In genomic region chr2:61492043-61492743, GRCm38 (mm10) we compare ENCODE assay signal across 9 mouse cellular contexts.
DNase-seq lines count a peak whose midpoint lies in the region; ATAC-seq and TF ChIP-seq lines count a peak whose summit lies in the region.
"Had no signal": no experiment of that assay in that cellular context is flagged by ENCODE, and none has a peak within 500 bp of the region (broad histone marks: within the 10 kb centered on the region; RNA-seq: fewer than 3 reads in every experiment).

No protein-coding gene starts in this region.

- 64% methylated on average over 6 of the region's 6 CpGs for WGBS in midbrain, embryonic 12.5 days
- 66% methylated on average over 6 of the region's 6 CpGs for WGBS in midbrain, embryonic 14.5 days
- WGBS in embryonic facial prominence, embryonic 10.5 days: 61% methylated on average over 6 of the region's 6 CpGs
- 44% methylated on average over 6 of the region's 6 CpGs for WGBS in thymus, adult 2 months

- H3K9ac ChIP-seq in midbrain, embryonic 12.5 days (replicated peaks): no peak overlapping the region
- H3K9ac ChIP-seq in midbrain, embryonic 14.5 days (replicated peaks; ENCODE audit: low read length): no peak overlapping the region
- H3K9ac ChIP-seq: stomach, embryonic 15.5 days had no signal

- 0 out of 2 replicates have a peak, but pooled peaks have one; percentile 31 for ATAC-seq in midbrain, embryonic 12.5 days (ENCODE audit: low FRiP score, low read depth)
- ATAC-seq in midbrain, embryonic 14.5 days (ENCODE audit: low FRiP score, low TSS enrichment): no peak

- H3K27ac ChIP-seq in midbrain, embryonic 12.5 days (replicated peaks): no peak overlapping the region
- no peak overlapping the region for H3K27ac ChIP-seq in midbrain, embryonic 14.5 days (replicated peaks; ENCODE audit: low read depth, low read length)
- H3K27ac ChIP-seq in embryonic facial prominence, embryonic 10.5 days (replicated peaks): no peak overlapping the region
- no peak overlapping the region for H3K27ac ChIP-seq in thymus, adult 2 months (ENCODE audit: control insufficient read depth, insufficient read depth, low read length)
- H3K27ac ChIP-seq: stomach, embryonic 15.5 days had no signal

- no peaks in the 10 kb centered on the region for H3K4me1 ChIP-seq in midbrain, embryonic 12.5 days
- H3K4me1 ChIP-seq in midbrain, embryonic 14.5 days (ENCODE audit: control insufficient read depth, insufficient read depth, low read length): no peaks in the 10 kb centered on the region
- H3K4me1 ChIP-seq in embryonic facial prominence, embryonic 10.5 days: no peaks in the 10 kb centered on the region
- H3K4me1 ChIP-seq in thymus, adult 2 months (replicated peaks; ENCODE audit: control insufficient read depth, insufficient read depth, low read length): peaks cover 15% of the 10 kb centered on the region
- H3K4me1 ChIP-seq: stomach, embryonic 15.5 days had no signal

- no peaks in the 10 kb centered on the region for H3K36me3 ChIP-seq in midbrain, embryonic 12.5 days
- no peaks in the 10 kb centered on the region for H3K36me3 ChIP-seq in midbrain, embryonic 14.5 days (ENCODE audit: control insufficient read depth, insufficient read depth, low read length)
- H3K36me3 ChIP-seq in embryonic facial prominence, embryonic 10.5 days (replicated peaks): no peaks in the 10 kb centered on the region
- no peaks in the 10 kb centered on the region for H3K36me3 ChIP-seq in thymus, adult 2 months (ENCODE audit: control insufficient read depth, insufficient read depth, low read length)
- H3K36me3 ChIP-seq: stomach, embryonic 15.5 days had no signal

- no peak for TF ChIP-seq POLR2A in thymus, adult 2 months (IDR thresholded peaks at IDR 0.05; ENCODE audit: control insufficient read depth, extremely low read depth, insufficient read depth, low read length, poor library complexity)

- DNase-seq in cerebellum, postnatal 10 days: peak; percentile 41 to 50
- DNase-seq in cerebellum, adult 11 months: no peak
- no peak for DNase-seq in midbrain, embryonic 14.5 days
- DNase-seq in embryonic facial prominence, embryonic 10.5 days (ENCODE audit: low spot score): peak; percentile 35
- DNase-seq in lung, postnatal 10 days: peak; percentile 45
- DNase-seq in thymus, adult 2 months: peak; percentile 77
- DNase-seq in left cerebral cortex, postnatal 10 days (ENCODE audit: extremely low spot score in 1 of 2, low spot score in 2 of 2): no peak

- H3K4me2 ChIP-seq in midbrain, embryonic 12.5 days (replicated peaks): no peak overlapping the region
- no peak overlapping the region for H3K4me2 ChIP-seq in midbrain, embryonic 14.5 days (ENCODE audit: low read length)
- H3K4me2 ChIP-seq: stomach, embryonic 15.5 days had no signal

- intact Hi-C loops in left cerebral cortex, postnatal 10 days (cut with DNase I): no loop called here

- no peaks in the 10 kb centered on the region for H3K9me3 ChIP-seq in midbrain, embryonic 12.5 days
- H3K9me3 ChIP-seq in midbrain, embryonic 14.5 days (ENCODE audit: control insufficient read depth, low read length): no peaks in the 10 kb centered on the region
- no peaks in the 10 kb centered on the region for H3K9me3 ChIP-seq in embryonic facial prominence, embryonic 10.5 days
- H3K9me3 ChIP-seq: stomach, embryonic 15.5 days had no signal

- no peak overlapping the region for H3K4me3 ChIP-seq in midbrain, embryonic 12.5 days
- no peak overlapping the region for H3K4me3 ChIP-seq in midbrain, embryonic 14.5 days (replicated peaks; ENCODE audit: low read depth, low read length)
- no peak overlapping the region for H3K4me3 ChIP-seq in embryonic facial prominence, embryonic 10.5 days
- H3K4me3 ChIP-seq in thymus, adult 2 months (ENCODE audit: control insufficient read depth, insufficient read depth, low read length): no peak overlapping the region
- H3K4me3 ChIP-seq: stomach, embryonic 15.5 days had no signal

- peak; percentile 83; the same call in 1 of the 2 replicates for TF ChIP-seq CTCF in thymus, adult 2 months (IDR thresholded peaks at IDR 0.05; ENCODE audit: borderline replicate concordance, control insufficient read depth, extremely low read depth, insufficient read depth, low read length, poor library complexity)

- 0 out of 2 replicates have a peak, but pooled peaks cover 5% of the 10 kb centered on the region for H3K27me3 ChIP-seq in midbrain, embryonic 12.5 days
- no peaks in the 10 kb centered on the region for H3K27me3 ChIP-seq in midbrain, embryonic 14.5 days (ENCODE audit: control insufficient read depth, insufficient read depth, low read length)
- no peaks in the 10 kb centered on the region for H3K27me3 ChIP-seq in embryonic facial prominence, embryonic 10.5 days (replicated peaks; ENCODE audit: low read depth, poor library complexity, severe bottlenecking)
- no peaks in the 10 kb centered on the region for H3K27me3 ChIP-seq in thymus, adult 2 months (ENCODE audit: control insufficient read depth, insufficient read depth, low read length)
- H3K27me3 ChIP-seq: stomach, embryonic 15.5 days had no signal

Comparison
In these comparisons a context has a peak if more than half of its experiments do, and no peak if none do; other contexts are left out.
1. DNase-seq: peak in cerebellum, postnatal 10 days (2 of 2), embryonic facial prominence, embryonic 10.5 days (single experiment), lung, postnatal 10 days (single experiment) and thymus, adult 2 months (single experiment); none in cerebellum, adult 11 months (single experiment), midbrain, embryonic 14.5 days (single experiment) and left cerebral cortex, postnatal 10 days (0 of 2).